Mouse (Mus musculus): ENCODE results near the gene Limch1. TPM values are rescaled to one million over a fixed set of nuclear protein-coding genes. Genes with fewer than 3 reads are reported as not detected.

The Limch1 gene
- polyA plus RNA-seq, 1 experiment from 2014 or later, result 1.5 TPM

DNA sequence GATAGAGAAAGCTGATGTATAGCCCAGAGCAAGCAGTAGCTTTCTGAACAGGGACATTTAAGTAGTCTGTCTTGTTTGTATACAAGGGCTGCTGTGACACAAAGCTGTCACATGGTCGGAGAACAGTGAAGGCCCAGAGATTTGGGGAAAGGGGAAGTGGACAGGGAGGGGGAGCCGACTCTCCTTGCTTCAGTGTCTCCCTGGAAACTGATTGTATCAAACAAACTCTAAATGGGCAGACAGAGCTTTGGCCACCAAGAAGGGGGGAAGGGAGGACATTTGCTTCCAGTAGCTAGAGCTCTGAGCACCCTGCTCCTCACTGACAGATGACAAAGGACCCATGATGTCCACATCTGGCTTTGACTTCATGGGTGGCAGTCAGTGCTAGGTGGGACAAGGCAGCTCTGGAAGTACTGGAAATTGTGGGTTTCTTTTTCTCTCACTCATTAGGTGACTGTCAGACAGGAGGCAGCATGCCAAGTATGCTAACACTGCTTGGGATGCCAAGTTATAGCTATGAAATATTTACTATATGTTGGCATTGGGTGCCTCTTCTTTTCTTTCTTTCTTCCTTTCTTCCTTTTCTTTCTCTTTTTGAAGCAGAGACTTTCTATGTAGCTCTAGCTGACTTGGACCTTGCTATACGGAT, 5.8 kb downstream of the Limch1 start:
- no peak overlapping the region for H3K27ac ChIP-seq (ENCODE audit: low read length)
- H3K9me3 ChIP-seq (replicated peaks; ENCODE audit: control insufficient read depth, low read length), result no peaks in the 10 kb centered on the region
- H3K4me2 ChIP-seq (ENCODE audit: low read depth, low read length), result no peak overlapping the region
- peaks cover 17% of the 10 kb centered on the region for H3K27me3 ChIP-seq (ENCODE audit: control insufficient read depth, insufficient read depth, low read depth, low read length)
- H3K36me3 ChIP-seq (ENCODE audit: control insufficient read depth, insufficient read depth), result no peaks in the 10 kb centered on the region
- 27% methylated on average over 3 of the region's 3 CpGs for whole genome bisulfite sequencing (ENCODE audit: insufficient replicate concordance)
- H3K4me3 ChIP-seq (ENCODE audit: low read depth, low read length), result no peak overlapping the region
- H3K9ac ChIP-seq (ENCODE audit: low read depth, low read length), result no peak overlapping the region
- no peak for ATAC-seq (ENCODE audit: low read depth)
- no peaks in the 10 kb centered on the region for H3K4me1 ChIP-seq (ENCODE audit: control insufficient read depth, low read depth, low read length)

DNA sequence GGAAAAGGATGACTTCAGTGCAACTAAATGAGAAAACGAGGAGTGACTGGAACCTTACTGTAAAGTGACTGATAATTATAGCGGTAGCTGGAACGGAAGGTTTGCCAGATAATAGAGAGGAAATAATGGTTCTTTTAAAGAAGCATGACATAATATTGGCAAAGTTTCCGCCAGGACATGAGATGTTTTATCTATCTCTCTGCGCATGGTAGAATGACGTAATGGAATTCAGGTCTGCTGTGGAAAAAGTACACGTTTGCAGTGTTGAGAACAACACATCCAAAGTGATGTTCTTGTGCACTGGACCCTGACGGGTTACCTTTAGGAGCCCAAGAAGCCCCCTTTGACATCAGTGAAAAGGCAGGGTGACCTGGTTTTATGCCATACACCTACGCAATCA, 8.0 kb downstream of the Limch1 start:
- Histone ChIP-seq H3K4me2 (ENCODE audit: low read depth, low read length) (no peak overlapping the region), H3K9ac (ENCODE audit: low read depth, low read length) (no peak overlapping the region), H3K27ac (ENCODE audit: low read length) (no peak overlapping the region), H3K36me3 (ENCODE audit: control insufficient read depth, insufficient read depth) (no peaks in the 10 kb centered on the region), H3K4me1 (ENCODE audit: control insufficient read depth, low read depth, low read length) (no peaks in the 10 kb centered on the region), H3K9me3 (replicated peaks; ENCODE audit: control insufficient read depth, low read length) (no peaks in the 10 kb centered on the region), H3K4me3 (ENCODE audit: low read depth, low read length) (no peak overlapping the region), H3K27me3 (ENCODE audit: control insufficient read depth, insufficient read depth, low read depth, low read length) (peaks cover 2% of the 10 kb centered on the region; the same call in 1 of the 2 replicates)
- WGBS (ENCODE audit: insufficient replicate concordance), result 67% methylated on average over 9 of the region's 9 CpGs
- no peak for ATAC-seq (ENCODE audit: low read depth)

DNA sequence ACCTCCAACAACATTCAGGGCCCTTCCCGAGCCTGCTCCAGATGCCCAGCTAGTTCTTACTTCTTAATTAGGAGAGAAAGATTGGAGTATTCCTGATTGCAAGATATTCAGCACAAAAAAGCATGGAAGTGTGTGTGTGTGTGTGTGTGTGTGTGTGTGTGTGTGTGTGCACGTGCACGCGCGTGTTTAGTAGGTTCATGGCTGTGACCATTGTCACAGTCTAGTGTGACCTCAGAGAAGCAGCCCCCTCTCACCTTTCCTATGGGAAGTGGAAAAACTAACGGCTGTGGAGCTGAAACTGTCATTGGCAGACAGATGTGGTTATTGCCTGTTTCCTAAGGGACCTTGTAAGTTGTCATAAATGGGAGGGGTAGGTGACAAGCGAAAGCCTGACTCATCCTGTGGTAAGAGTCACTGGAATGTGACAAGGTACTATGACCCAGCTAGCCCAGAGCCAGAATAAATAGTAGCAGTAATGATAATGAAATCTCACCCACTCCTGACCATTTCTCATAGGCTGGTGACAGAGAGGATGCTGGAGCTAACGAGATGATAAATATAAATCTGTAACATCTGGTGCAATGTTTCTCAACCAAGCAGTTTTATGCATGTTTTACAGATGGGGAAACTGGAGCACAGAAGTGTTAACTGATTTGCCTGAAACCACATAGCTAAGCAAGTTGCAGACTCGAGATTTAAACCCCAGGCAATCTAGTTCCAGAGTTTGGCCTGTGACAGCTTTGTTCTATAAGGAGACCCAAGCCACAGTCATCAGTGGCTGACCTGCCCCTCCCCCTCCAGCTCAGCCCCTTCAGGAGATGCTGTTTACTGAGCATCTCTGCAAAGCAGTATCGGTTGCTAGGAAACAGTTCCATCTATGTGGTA, 11.4 kb downstream of the Limch1 start:
- Histone ChIP-seq H3K4me1 (ENCODE audit: control insufficient read depth, low read depth, low read length) (no peaks in the 10 kb centered on the region), H3K9me3 (replicated peaks; ENCODE audit: control insufficient read depth, low read length) (no peaks in the 10 kb centered on the region), H3K27me3 (ENCODE audit: control insufficient read depth, insufficient read depth, low read depth, low read length) (no peaks in the 10 kb centered on the region), H3K27ac (ENCODE audit: low read length) (no peak overlapping the region), H3K36me3 (ENCODE audit: control insufficient read depth, insufficient read depth) (no peaks in the 10 kb centered on the region), H3K4me2 (ENCODE audit: low read depth, low read length) (no peak overlapping the region), H3K9ac (ENCODE audit: low read depth, low read length) (no peak overlapping the region), H3K4me3 (ENCODE audit: low read depth, low read length) (no peak overlapping the region)
- ATAC-seq (ENCODE audit: low read depth), result no peak
- 56% methylated on average over 10 of the region's 10 CpGs for WGBS (ENCODE audit: insufficient replicate concordance)

DNA sequence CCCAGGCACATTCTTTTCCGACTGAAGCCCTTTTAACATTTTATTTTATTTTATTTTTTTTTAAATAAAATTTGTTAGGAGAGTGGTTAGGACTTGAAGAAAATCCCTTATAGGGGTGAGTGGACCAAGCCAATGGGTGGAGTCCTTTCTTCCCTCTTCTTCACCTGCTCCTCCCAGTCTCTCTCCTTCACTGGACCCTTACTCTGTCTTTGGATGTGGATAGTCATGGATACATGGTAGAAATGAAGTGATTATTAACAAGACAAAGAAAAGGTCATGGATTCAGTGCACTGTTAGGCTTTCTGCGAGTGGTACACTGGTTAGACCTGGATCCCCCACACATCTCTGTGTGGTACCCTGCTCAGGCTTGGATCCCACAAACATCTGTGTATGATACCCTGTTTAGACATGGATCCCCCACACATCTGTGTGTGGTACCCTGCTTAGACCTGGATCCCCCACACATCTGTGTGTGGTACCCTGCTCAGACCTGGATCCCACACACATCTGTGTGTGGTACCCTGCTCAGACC, 12.1 kb downstream of the Limch1 start:
- 61% methylated on average over 2 of the region's 2 CpGs for WGBS (ENCODE audit: insufficient replicate concordance)
- H3K4me2 ChIP-seq (ENCODE audit: low read depth, low read length), result no peak overlapping the region
- H3K9ac ChIP-seq (ENCODE audit: low read depth, low read length), result no peak overlapping the region
- H3K9me3 ChIP-seq (replicated peaks; ENCODE audit: control insufficient read depth, low read length), result no peaks in the 10 kb centered on the region
- H3K27ac ChIP-seq (ENCODE audit: low read length), result no peak overlapping the region
- H3K4me1 ChIP-seq (ENCODE audit: control insufficient read depth, low read depth, low read length), result no peaks in the 10 kb centered on the region
- ATAC-seq (ENCODE audit: low read depth), result no peak
- no peak overlapping the region for H3K4me3 ChIP-seq (ENCODE audit: low read depth, low read length)
- H3K36me3 ChIP-seq (ENCODE audit: control insufficient read depth, insufficient read depth), result no peaks in the 10 kb centered on the region
- no peaks in the 10 kb centered on the region for H3K27me3 ChIP-seq (ENCODE audit: control insufficient read depth, insufficient read depth, low read depth, low read length)

DNA sequence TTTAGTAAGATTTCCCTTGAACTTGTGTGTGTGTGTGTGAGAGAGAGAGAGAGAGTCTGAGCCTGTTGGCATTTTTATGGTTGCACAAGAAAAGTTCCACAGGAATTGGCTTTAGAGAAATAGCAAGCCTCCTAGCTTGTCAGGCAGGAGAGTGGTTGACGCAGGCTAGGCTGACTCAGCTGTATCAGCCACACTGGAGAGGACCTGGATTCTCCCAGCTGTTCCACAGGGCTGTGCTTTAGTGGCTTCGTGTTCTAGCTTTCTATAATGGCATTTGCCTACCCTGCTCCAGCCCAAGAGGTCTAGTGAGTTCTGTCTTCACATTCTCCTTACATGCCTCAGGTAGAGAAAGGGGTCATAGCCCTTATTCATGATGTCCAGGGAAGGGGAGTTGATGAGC, 13.7 kb downstream of the Limch1 start:
- Histone ChIP-seq H3K4me3 (ENCODE audit: low read depth, low read length) (no peak overlapping the region), H3K27ac (ENCODE audit: low read length) (no peak overlapping the region), H3K9ac (ENCODE audit: low read depth, low read length) (no peak overlapping the region), H3K36me3 (ENCODE audit: control insufficient read depth, insufficient read depth) (no peaks in the 10 kb centered on the region), H3K27me3 (ENCODE audit: control insufficient read depth, insufficient read depth, low read depth, low read length) (no peaks in the 10 kb centered on the region), H3K4me2 (ENCODE audit: low read depth, low read length) (no peak overlapping the region), H3K4me1 (ENCODE audit: control insufficient read depth, low read depth, low read length) (no peaks in the 10 kb centered on the region), H3K9me3 (replicated peaks; ENCODE audit: control insufficient read depth, low read length) (no peaks in the 10 kb centered on the region)
- no peak for ATAC-seq (ENCODE audit: low read depth)
- WGBS (ENCODE audit: insufficient replicate concordance), result 37% methylated on average over 2 of the region's 2 CpGs

DNA sequence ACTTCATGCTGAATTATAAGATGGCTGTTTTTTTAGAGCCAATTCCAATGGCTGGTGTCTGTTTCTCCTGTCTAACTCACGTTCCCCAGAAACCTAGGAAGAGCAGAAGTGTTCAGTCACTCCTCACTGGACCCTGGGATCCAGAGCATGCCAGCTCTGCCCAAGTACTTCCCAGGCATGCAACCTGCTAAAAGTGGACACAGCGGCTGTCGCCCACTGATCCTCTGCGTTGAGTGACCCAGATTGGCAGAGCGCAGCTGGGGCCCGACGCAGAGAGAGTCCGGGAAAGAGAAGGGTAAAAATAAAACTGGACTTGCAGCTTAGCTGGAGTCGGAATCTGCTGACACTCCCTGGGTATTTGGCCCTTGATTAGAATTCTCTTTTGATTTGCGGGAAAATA, 15.1 kb downstream of the Limch1 start:
- no peaks in the 10 kb centered on the region for H3K27me3 ChIP-seq (ENCODE audit: control insufficient read depth, insufficient read depth, low read depth, low read length)
- no peak overlapping the region for H3K4me3 ChIP-seq (ENCODE audit: low read depth, low read length)
- H3K4me1 ChIP-seq (ENCODE audit: control insufficient read depth, low read depth, low read length), result no peaks in the 10 kb centered on the region
- H3K9ac ChIP-seq (ENCODE audit: low read depth, low read length), result no peak overlapping the region
- no peak overlapping the region for H3K4me2 ChIP-seq (ENCODE audit: low read depth, low read length)
- H3K27ac ChIP-seq (ENCODE audit: low read length), result no peak overlapping the region
- H3K36me3 ChIP-seq (ENCODE audit: control insufficient read depth, insufficient read depth), result no peaks in the 10 kb centered on the region
- no peaks in the 10 kb centered on the region for H3K9me3 ChIP-seq (replicated peaks; ENCODE audit: control insufficient read depth, low read length)
- 74% methylated on average over 10 of the region's 10 CpGs for WGBS (ENCODE audit: insufficient replicate concordance)
- no peak for ATAC-seq (ENCODE audit: low read depth)

DNA sequence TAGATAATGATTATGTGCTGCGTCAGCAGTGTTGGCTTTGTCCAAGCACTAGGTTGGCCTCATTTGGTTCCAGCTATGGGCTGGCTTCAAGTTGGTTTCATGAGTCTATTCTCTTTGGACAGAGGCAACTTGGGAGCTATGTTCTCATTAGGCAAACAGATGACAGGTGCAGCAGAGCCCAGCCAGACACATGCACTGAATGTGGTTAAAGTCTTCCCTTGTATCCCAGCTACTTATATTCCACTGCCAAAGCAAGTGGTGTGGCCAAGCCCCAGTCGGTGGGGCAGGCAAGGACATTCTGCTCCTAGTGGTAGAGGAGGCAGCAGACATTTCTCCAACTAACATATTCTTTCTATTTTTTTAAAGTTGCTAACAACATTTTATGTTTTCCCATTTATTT, 16.4 kb downstream of the Limch1 start:
- ATAC-seq (ENCODE audit: low read depth), result no peak
- no peak overlapping the region for H3K4me3 ChIP-seq (ENCODE audit: low read depth, low read length)
- H3K4me2 ChIP-seq (ENCODE audit: low read depth, low read length), result no peak overlapping the region
- H3K27me3 ChIP-seq (ENCODE audit: control insufficient read depth, insufficient read depth, low read depth, low read length), result no peaks in the 10 kb centered on the region
- no peaks in the 10 kb centered on the region for H3K4me1 ChIP-seq (ENCODE audit: control insufficient read depth, low read depth, low read length)
- no peaks in the 10 kb centered on the region for H3K36me3 ChIP-seq (ENCODE audit: control insufficient read depth, insufficient read depth)
- 52% methylated on average over 2 of the region's 2 CpGs for WGBS (ENCODE audit: insufficient replicate concordance)
- H3K27ac ChIP-seq (ENCODE audit: low read length), result no peak overlapping the region
- H3K9me3 ChIP-seq (replicated peaks; ENCODE audit: control insufficient read depth, low read length), result no peaks in the 10 kb centered on the region
- H3K9ac ChIP-seq (ENCODE audit: low read depth, low read length), result no peak overlapping the region

DNA sequence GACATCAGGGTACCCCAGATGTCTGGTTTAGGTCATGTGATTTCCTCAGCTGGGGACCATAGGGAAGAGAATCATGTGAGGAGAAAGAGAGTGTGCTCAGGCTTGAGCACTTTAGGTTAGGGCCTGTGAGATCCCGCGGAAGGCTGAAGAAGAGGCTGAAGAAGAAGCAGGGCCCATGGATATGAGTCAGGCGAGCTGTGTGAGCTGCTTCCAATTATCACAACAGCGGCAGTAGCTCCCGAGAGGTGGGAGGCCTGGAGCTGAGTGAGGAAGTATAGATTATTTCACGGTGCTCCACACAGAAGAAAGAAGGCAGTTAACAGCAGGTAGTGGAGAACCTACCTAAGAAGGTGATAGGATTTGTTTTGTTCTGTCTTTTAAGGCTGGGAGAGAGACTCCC, 18.5 kb downstream of the Limch1 start:
- WGBS (ENCODE audit: insufficient replicate concordance), result 62% methylated on average over 6 of the region's 6 CpGs

DNA sequence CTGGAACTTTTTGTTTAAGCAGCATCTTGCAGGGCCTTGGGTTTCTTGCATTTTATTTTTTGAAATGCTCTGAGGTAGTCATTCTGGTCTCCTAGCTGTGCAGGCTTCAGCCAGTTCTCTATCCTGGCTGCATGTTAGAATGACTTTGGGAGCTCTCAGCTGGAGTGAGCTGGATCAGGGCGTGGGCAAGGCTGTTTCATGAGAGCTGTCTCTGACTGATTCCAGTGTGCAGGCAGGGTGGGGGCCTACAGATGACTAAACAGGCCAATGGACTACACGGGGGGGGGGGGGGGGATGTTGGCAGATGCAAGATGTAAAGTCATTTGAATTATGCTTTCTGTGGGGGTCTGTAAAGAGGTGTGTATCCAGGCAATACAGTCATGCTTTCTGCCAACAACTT, 20.3 kb downstream of the Limch1 start:
- Histone ChIP-seq H3K27me3 (ENCODE audit: control insufficient read depth, insufficient read depth, low read depth, low read length) (no peaks in the 10 kb centered on the region), H3K4me2 (ENCODE audit: low read depth, low read length) (no peak overlapping the region), H3K4me1 (ENCODE audit: control insufficient read depth, low read depth, low read length) (no peaks in the 10 kb centered on the region), H3K36me3 (ENCODE audit: control insufficient read depth, insufficient read depth) (no peaks in the 10 kb centered on the region), H3K4me3 (ENCODE audit: low read depth, low read length) (no peak overlapping the region), H3K27ac (ENCODE audit: low read length) (no peak overlapping the region), H3K9ac (ENCODE audit: low read depth, low read length) (no peak overlapping the region), H3K9me3 (replicated peaks; ENCODE audit: control insufficient read depth, low read length) (no peaks in the 10 kb centered on the region)
- ATAC-seq (ENCODE audit: low read depth), result no peak
- WGBS (ENCODE audit: insufficient replicate concordance), result 43% methylated on average over 2 of the region's 2 CpGs

More for the DNA sequence above, 18.5 kb downstream of the Limch1 start:
- Histone ChIP-seq H3K27ac (ENCODE audit: low read length) (no peak overlapping the region), H3K9me3 (replicated peaks; ENCODE audit: control insufficient read depth, low read length) (no peaks in the 10 kb centered on the region), H3K4me2 (ENCODE audit: low read depth, low read length) (no peak overlapping the region), H3K36me3 (ENCODE audit: control insufficient read depth, insufficient read depth) (no peaks in the 10 kb centered on the region), H3K4me3 (ENCODE audit: low read depth, low read length) (no peak overlapping the region), H3K4me1 (ENCODE audit: control insufficient read depth, low read depth, low read length) (no peaks in the 10 kb centered on the region), H3K9ac (ENCODE audit: low read depth, low read length) (no peak overlapping the region), H3K27me3 (ENCODE audit: control insufficient read depth, insufficient read depth, low read depth, low read length) (no peaks in the 10 kb centered on the region)
- ATAC-seq (ENCODE audit: low read depth), result no peak
